Mouse (Mus musculus): ENCODE data around the gene Ranbp17. TPM values are rescaled to one million over a fixed set of nuclear protein-coding genes. Genes with fewer than 3 reads are reported as not detected.

Gene Ranbp17
- total RNA-seq, 2 experiments from 2014 or later: 4.8 to 4.9 TPM

DNA sequence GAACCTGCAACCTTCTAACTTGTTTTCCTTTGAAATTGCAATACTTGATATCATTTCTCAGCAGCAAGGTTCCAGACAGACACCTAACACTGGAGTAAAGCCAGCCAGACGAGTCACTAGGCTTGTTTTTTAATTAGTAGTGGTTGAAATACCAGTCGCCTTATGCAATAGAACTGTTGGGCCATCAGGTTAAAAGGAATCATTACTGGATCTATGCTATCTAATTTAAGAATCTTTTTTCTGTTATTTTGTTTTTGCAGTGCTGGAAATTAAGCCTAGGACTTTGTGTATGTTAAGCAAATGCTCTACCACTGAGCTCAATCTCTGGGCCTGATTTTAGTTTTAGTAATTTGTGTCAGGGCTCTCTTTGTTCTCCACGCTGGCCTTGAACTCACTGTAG, 91.3 kb downstream of the Ranbp17 start:
- no peak for DNase-seq (ENCODE audit: low spot score in 2 of 2)

DNA sequence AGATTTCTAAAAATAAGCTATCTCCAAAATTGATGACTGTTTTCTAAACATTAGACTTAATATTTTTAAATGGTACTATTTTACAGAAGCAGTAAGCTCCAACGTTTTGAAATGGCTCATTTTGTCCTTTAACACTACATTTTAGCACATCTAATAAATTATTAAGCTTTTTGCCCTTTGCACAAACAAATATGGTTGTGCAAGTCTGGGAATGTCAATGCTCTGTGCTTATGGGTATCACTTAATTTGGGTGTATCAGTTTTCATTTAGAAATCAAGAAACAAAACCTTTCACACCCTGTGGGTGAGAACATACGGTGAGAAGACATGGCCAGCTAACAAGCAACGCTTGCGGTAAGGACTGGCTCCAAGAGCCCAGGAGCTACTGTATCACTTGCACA, 108.9 kb downstream of the Ranbp17 start:
- no peak for DNase-seq (ENCODE audit: low spot score in 2 of 2)

GRCm38 (mm10) chr11:33399346-33399745, 114.2 kb downstream of the Ranbp17 start:
- DNase-seq (ENCODE audit: low spot score in 2 of 2): no peak

DNA sequence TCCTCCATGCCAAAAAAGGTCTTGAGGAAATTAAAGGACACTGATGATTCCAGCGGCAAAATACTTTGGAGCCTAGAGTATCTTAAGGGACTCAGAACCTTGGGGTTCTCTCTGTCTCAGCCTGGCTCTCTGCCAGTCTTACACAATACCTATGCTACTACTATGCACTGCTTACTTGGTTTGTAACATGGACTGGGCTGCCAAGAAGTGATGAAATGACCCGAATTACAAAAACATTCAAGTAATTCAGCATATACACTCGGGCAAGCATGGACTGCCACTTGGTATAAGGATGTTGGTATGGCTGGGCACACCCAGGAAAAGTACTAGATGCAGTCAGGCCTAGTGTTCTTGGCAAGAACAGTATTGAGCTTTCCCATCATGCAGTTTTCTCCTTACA, 114.8 kb downstream of the Ranbp17 start:
- no peak for DNase-seq (ENCODE audit: low spot score in 2 of 2)

GRCm38 (mm10) chr11:33396275-33396674, 117.3 kb downstream of the Ranbp17 start:
- DNase-seq (ENCODE audit: low spot score in 2 of 2): no peak

GRCm38 (mm10) chr11:33394093-33394492, 119.5 kb downstream of the Ranbp17 start:
- DNase-seq (ENCODE audit: low spot score in 2 of 2): no peak

DNA sequence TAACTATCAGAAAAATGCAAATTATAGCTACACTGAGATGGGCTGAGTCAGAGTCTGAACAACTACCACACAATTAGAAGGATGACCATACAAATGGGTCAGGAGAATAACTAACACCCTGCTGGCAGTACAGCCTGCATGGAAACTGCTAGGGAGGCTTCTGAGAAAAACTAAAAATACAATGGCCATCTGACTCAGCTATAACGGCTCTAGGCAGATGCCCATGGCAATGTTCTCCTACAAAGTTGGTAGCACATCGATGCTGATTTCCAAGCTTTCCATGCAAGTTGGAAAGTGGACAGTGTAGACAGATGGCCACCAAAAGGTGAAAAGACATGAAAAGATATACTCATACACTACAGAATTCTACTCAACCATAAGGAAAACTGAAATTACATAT, 124.9 kb downstream of the Ranbp17 start:
- DNase-seq (ENCODE audit: low spot score in 2 of 2): peak in 1 of 2 experiments; percentile 9

GRCm38 (mm10) chr11:33361867-33362266, 151.7 kb downstream of the Ranbp17 start:
- no peak for DNase-seq (ENCODE audit: low spot score in 2 of 2)

GRCm38 (mm10) chr11:33349269-33349668, 164.3 kb downstream of the Ranbp17 start:
- no peak for DNase-seq (ENCODE audit: low spot score in 2 of 2)

GRCm38 (mm10) chr11:33342061-33342460, 171.5 kb downstream of the Ranbp17 start:
- DNase-seq (ENCODE audit: low spot score in 2 of 2): no peak

GRCm38 (mm10) chr11:33336552-33337121, 176.9 kb downstream of the Ranbp17 start:
- peak; percentile 5 to 7 for DNase-seq (ENCODE audit: low spot score in 2 of 2)

- DNase-seq (ENCODE audit: low spot score in 2 of 2): no peak
Measured at GRCm38 (mm10) chr11:33335616-33336015, 177.9 kb downstream of the Ranbp17 start.

GRCm38 (mm10) chr11:33332137-33332536, 181.4 kb downstream of the Ranbp17 start:
- no peak for DNase-seq (ENCODE audit: low spot score in 2 of 2)

DNA sequence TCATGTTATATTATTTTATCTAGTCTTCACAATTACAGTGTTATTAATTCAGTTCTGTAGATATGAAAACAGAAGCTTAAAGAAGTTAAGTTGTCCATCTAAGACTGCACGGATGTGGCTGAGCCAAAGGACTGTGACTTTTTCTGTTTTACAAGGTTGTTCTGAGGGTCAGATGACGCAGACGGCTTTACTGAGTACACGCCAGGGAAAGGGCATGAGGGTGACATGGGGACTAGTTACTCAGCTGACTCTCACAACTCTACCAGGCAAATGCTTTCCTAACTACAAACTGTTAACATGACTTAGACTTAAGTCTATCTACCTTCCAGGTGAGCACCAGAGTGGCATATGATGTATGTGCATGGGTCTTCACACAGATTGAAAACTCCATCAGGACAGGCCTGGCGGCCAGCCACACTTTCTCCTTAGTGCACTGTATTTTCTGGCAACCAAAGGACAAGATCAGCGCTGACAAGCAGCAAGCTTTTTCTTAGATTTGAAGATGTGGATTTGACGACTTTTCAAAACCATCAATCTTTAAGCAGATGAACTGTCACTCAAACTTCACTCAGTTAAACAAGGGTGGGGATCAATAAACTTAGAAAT, 194.4 kb downstream of the Ranbp17 start:
- DNase-seq (ENCODE audit: low spot score in 2 of 2): no peak

GRCm38 (mm10) chr11:33309566-33309965, 204.0 kb downstream of the Ranbp17 start:
- DNase-seq (ENCODE audit: low spot score in 2 of 2): no peak

- no peak for DNase-seq (ENCODE audit: low spot score in 2 of 2)
Measured at GRCm38 (mm10) chr11:33300859-33301258, 212.7 kb downstream of the Ranbp17 start.

DNA sequence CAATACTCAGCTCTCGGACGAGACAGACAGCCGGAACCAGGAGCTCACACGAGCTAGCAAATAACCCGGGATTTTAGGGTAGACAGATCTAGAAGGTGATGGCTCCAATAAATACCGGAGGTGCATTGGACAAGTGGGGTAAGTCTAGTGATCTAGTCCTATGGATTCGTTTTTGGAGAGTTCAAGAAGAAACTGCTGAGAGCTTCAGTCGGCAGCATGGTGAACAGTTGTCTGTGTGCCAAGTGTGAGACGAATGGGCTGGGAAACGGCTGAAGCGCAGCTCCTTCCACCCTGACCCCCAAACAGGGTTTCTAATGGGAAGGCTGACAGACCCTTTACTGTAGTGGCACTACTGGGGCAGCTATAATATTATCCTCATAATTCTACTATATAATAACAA, 214.2 kb downstream of the Ranbp17 start:
- no peak for DNase-seq (ENCODE audit: low spot score in 2 of 2)

DNA sequence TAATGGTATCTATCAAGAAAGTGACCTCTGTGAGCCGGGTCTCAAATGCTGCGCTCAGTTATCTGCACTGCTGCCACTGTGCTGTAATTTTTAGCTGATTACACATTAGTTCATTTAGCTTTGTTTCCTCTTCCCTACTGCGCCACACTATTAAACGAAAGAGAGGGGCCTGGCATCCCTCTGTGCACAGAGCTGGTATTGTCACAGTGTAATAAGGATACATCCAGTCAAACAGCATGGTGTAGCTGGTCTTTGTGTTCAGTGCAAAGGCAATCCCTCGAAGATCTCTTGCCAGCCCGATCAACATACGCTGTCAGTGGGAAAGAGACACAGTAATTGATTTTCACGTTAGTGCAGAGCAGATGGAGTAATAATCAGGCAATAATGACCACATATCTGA, 216.4 kb downstream of the Ranbp17 start:
- DNase-seq (ENCODE audit: low spot score in 2 of 2): no peak

GRCm38 (mm10) chr11:33295422-33295821, 218.1 kb downstream of the Ranbp17 start:
- no peak for DNase-seq (ENCODE audit: low spot score in 2 of 2)

GRCm38 (mm10) chr11:33294063-33294462, 219.5 kb downstream of the Ranbp17 start:
- no peak for DNase-seq (ENCODE audit: low spot score in 2 of 2)

GRCm38 (mm10) chr11:33278571-33278970, 235.0 kb downstream of the Ranbp17 start:
- no peak for DNase-seq (ENCODE audit: low spot score in 2 of 2)

DNA sequence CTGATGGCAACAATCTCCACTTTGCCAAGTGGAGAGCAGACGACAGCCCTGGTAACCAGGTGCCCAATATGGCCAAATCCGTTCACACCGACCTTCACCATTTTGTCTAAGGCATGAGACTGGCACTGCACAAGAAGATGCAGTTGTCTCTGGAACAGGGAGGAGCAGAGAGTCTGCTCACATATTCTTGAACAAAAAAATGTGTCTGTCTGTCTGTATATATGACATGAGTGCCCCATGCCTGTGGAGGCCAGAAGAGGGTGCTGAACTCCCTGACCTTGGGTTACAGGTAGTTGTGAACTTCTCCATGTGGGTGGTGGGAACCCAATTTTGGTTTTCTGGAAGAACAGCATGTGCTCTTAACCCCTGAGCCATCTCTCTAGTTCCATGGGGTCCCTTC, 236.9 kb downstream of the Ranbp17 start, which contains the start of gene Gm12117:
Gm12117 (minus strand) TSS at position 101 of the 400 bp plus-strand sequence.
- DNase-seq (ENCODE audit: low spot score in 2 of 2): no peak

GRCm38 (mm10) chr11:33274816-33275215, 238.7 kb downstream of the Ranbp17 start:
- DNase-seq (ENCODE audit: low spot score in 2 of 2): no peak
